Mouse (Mus musculus) central nervous system, embryonic 11.5 days (tissue): ENCODE results near the gene Prim2. TPM values are rescaled to one million over a fixed set of nuclear protein-coding genes. Genes with fewer than 3 reads are reported as not detected.

Experiments used
- polyA plus RNA-seq: library from polyadenylated mRNA; depleted of rRNA; stranded (reverse); fragments of >200 nt; gene quantifications from 2 replicates; pipeline ENCODE4 v1.2.3, GENCODE M21; 2012; rRNA removed

Gene Prim2
- polyA plus RNA-seq: 38.5 and 41.6 TPM in 2 replicates

DNA sequence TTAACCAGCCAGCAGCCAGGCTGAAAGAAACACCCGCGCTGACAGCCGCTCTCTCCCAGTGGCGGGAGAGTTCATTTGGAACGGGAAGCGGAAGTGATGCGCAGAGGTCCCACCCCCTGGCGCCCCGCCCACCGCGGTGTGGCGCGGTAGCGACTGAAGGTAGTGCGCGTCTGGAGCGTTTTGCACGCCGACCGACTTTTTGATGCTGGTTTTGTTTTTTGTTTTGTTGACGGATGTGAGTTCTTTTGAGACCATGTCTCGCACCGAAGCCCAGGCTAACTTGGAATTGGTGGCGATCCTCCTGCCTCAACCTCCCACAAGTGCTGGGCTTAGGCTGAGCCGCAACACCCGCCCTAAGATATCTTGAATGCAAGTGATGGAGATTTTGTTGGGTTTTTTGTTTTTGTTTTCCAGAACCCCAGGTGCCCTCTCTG lies at the start of gene Prim2:
Gene Prim2, minus strand, starts transcription at position 88 of the 434 bp plus-strand sequence.

Other genes starting within 250 kb of the Prim2 start
- gene Rab23, start 50.1 kb upstream of the Prim2 start, polyA plus RNA-seq: 24.6 and 63.7 TPM in 2 replicates
- 22.7 and 25.0 TPM in 2 replicates for gene Bag2, start 88.0 kb upstream of the Prim2 start, polyA plus RNA-seq
- gene Zfp451, start 144.8 kb upstream of the Prim2 start, polyA plus RNA-seq: 36.1 and 38.2 TPM in 2 replicates
- gene Bend6, start 238.0 kb upstream of the Prim2 start, polyA plus RNA-seq: 1.6 and 1.8 TPM in 2 replicates
- 49.8 and 64.9 TPM in 2 replicates for gene Dst, start 238.4 kb upstream of the Prim2 start, polyA plus RNA-seq